Mouse (Mus musculus) liver (tissue): Measurements from ENCODE around the gene Cdc14a.

Experiments
- DNase-seq: peaks from one replicate; pipeline ENCODE4 v3.0.0-alpha.2; 2020; ENCODE audit warnings: mixed read lengths

The Cdc14a gene

DNA sequence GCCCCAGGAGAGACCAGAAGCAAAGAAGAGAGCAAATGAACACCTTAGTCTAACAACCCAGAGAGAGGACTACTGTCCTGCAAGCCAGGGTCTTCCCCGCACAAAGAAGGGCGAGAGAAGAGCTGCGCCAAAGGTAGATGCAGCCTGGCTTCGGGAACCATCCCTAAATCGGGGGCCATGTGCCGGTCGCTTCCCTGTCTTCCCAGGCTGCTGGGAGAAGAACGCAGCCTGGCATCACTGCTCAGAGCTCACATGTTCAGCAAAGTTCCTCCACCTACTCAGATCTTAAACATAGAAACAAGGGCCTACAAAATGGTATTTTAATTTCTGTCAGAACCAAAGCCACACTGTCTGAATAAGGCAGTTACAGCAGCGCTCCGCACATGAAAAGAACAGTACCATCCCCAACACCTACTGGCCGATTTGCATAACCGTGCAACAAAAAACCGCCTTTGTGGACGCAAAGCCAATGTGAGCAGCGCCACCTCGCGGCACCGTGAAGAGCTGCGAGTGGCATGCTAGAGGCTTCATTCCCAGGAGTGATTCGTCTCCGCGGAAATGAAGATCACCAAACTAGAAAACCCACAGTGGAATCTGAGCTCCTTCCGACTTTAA is 96.7 kb downstream of the Cdc14a start:
- peak; percentile 81 for DNase-seq

DNA sequence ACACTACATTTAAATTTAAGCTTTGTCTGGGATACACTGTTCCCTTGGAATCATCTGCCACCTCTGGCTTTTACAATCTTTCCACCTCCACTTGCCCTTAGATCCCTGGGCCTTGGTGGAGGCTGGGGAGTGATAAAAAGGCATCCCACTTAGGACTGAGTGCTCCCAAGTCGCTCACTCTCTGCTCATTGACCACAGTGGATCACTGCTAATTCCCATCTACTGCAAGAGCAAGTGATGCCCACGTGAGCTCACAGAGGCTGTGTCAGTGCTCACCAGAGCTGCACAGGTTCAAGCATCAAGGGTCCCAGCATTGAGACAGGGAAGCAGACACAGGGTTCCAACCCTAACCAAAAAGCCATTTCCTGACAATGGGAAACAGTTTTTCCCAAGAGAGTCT is 98.3 kb downstream of the Cdc14a start:
- DNase-seq = no peak

DNA sequence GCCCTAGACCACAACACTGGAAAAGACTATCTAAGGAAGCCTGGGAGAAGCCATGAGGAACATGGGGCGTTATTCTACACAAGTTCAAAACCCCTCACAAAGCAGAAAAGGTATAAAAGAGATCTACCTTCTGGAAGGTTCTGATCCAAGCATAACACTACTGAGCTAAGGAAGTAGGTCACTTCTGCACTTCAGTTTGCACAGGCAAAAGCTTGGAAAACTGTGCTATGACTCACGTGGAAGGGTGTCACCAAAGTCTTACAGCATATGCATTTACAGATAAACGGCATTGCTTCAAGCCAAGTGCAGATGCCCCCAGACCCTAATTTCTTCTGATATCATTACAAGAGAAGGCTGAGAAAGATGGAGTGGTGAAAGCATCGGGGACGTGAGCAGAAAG is 104.1 kb downstream of the Cdc14a start:
- DNase-seq = no peak

DNA sequence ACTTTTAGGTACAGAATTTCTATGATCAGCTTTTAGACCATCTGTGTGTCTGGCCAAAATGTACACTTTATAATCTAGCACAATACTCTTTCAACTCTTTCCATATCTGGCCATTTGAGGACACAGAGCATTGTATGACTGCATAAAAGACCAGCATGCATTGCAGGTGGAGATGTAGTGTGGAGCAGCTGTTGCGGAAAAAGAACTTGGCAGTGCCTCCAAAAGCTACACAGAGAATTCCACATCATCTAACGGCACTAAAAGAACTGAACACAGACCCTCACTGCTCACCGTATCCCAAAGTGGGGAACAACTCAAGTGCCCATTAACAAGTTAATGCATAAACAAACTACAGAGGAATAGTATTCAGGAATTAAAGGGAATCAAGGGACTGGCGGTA is 112.0 kb downstream of the Cdc14a start:
- DNase-seq = no peak

- DNase-seq = peak; percentile 37
These were observed 112.7 kb downstream of the Cdc14a start for GRCm38 (mm10) chr3:116311173-116311572.

DNA sequence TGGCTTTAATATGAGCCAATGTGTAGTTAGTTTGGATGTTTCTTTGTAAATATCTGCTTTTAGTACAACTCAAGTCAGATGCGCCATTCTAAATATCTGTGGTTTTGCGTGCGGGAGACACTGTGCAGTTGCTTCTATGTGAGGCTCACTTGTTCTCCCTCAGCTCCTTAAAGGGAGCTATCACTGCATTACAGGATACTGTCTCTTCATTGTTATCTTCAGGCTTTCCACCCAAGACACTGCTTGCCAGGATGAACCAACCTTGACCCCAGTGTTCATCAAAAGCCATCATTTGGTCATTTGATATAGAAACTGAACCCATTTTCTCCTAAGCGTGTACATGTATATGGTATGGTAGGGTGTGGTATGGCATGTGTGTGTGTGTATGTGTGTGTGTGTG is 113.2 kb downstream of the Cdc14a start:
- no peak for DNase-seq

DNA sequence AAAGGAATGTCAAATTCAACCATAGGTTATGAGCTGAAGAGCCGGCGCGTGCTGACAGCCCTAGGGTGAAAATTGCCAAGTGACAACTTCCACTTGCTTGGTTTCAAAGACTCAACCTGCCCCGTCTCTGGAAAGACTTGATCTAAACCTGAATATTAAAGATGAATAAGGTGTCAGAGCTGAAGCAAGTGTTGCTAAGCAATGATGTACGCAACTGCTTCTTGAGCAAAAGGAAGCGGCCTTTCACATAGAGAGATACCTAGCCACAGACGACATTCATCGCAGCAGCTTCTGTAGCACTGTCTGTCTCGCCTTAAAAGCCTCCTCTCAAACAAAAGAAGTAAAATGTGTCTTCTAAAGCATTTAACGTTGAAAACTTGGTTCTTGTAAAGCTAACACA is 113.8 kb downstream of the Cdc14a start:
- no peak for DNase-seq

- no peak for DNase-seq
These were observed 118.8 kb downstream of the Cdc14a start for GRCm38 (mm10) chr3:116304800-116305753.

- no peak for DNase-seq
These were observed 121.3 kb downstream of the Cdc14a start for GRCm38 (mm10) chr3:116302581-116302980.

DNA sequence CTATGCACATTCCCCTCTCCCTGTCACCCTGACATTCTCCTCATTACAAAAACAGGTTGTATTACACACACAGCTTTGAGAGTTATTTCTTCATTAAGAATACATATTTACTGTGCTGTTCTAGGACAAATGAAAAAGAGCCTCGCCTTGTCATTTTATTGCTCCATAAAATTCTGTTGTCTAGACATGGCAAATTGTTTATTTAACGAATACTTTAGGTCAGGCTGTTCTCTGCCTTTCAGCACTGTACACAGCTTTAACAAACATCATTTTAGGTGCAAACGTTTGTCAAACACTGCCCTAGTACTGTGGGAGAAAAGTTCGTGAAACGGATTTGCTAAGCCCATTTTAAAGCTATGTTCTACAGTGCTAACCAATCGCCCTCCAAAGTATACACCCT is 122.1 kb downstream of the Cdc14a start:
- DNase-seq = no peak

DNA sequence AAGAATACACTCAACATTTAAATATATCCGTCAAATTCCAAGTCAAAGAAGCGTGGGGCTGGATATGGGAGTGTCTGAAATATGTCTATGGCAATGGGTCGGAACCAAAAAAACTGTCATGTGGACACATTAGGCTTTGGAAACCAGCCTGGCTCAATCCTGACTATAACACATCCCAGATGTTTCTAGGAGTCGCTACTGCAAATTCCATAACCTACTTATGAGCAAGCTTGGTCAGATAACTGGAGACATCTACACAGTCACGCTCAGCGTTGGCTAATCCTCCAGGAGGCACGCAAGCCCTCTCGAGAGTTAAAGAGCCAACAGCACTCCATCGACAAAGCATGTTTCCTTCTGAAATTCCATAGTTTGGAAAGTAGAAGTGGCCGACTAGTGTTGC is 125.1 kb downstream of the Cdc14a start:
- DNase-seq = no peak

- DNase-seq = no peak
These were observed 125.8 kb downstream of the Cdc14a start for GRCm38 (mm10) chr3:116298003-116298402.

- DNase-seq = no peak
These were observed 126.7 kb downstream of the Cdc14a start for GRCm38 (mm10) chr3:116297170-116297569.

DNA sequence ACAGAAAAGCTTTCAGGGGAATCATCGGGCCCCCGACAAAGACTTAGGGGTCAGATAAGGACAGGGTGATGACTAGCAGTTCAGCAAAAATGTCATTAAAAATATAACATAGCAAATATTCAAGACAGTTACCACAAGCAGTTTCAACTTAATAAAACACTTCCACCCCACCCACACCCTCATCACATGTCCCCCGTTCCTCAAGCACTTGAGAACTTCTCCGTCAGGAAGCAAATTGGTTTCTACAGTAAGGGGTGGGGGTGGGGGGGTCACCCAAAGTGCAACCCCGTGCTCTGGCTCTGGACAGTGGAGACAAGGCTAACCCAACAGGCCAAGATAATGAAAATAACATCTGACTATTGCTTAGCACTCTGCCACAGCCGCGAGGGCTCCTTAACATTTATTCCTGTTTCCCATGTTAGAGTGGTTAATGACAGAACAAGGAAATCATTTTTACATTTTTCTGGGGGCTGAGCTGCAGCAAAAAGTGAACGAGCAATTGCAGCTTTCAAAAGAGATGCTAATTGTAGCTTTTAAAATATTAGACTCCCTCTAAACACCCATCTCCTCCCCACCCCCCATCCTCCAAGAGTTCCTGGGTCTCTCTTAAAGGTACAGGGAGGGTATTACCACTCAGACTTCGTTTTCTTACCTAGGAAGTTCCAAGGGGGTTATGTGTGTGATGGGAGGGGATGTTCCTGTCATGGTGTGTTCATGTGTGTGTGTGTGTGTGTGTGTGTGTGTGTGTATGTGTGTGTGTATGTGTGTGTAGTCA is 133.6 kb downstream of the Cdc14a start:
- DNase-seq = no peak

GRCm38 (mm10) chr3:116288833-116289232 is 135.0 kb downstream of the Cdc14a start:
- DNase-seq = no peak

DNA sequence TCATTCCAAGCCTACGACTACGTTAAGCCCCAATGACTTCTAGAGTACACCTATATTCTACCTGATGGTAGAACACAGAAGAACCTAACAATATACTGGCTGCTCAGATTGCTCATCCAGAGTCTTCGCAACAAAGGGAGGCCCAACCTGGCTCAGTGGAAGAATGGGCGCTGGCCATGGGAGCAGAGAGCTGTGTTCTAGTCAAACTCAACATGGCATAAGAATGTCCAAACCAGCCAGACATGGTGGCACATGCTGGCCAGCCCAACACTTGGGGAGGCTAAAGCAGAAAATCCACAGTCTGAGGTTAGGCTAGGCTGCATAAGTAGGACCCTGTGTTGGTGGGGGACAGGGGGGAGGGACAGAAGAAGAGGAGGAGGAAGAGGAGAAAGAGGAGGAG is 139.1 kb downstream of the Cdc14a start:
- no peak for DNase-seq

- DNase-seq = no peak
These were observed 139.8 kb downstream of the Cdc14a start for GRCm38 (mm10) chr3:116283996-116284395.

GRCm38 (mm10) chr3:116281663-116282062 is 142.2 kb downstream of the Cdc14a start:
- no peak for DNase-seq

DNA sequence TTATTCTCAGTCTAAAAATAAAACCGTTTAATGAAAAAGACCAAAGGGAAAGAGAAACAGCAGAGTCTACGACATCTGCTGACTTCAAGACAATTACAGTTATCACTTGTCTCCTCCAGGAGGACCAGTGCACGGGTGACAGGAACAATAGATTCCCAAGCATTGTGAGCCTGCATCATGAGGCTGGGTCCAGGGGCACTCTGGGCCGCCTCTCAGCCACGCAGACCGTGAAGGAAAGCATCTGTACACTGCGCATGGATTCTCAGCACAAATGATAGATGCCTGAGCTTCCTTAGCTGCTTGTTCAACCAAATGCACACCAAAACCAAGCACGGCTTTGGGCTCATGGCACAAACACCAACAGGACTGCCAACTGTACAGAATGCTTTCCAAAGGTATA is 146.7 kb downstream of the Cdc14a start:
- no peak for DNase-seq

GRCm38 (mm10) chr3:116271679-116272078 is 152.2 kb downstream of the Cdc14a start:
- no peak for DNase-seq

- DNase-seq = no peak
These were observed 156.7 kb downstream of the Cdc14a start for GRCm38 (mm10) chr3:116267036-116267654.

GRCm38 (mm10) chr3:116266360-116266759 is 157.5 kb downstream of the Cdc14a start:
- no peak for DNase-seq

GRCm38 (mm10) chr3:116263977-116264376 is 159.9 kb downstream of the Cdc14a start:
- no peak for DNase-seq
